Mouse (Mus musculus): ENCODE results near the gene Pkig.

GRCm38 (mm10) chr2:163613206-163613605 is 45.0 kb upstream of the Pkig start:
- TF ChIP-seq CTCF (IDR thresholded peaks at IDR 0.05; ENCODE audit: low read depth, low read length), result no peak
- no peak for TF ChIP-seq POLR2A (IDR thresholded peaks at IDR 0.05; ENCODE audit: extremely low read depth, insufficient read depth, low read length)
